Mouse (Mus musculus) duodenum, adult 2 months (tissue): Measurements from ENCODE around the gene Dus1l. TPM values are rescaled to one million over a fixed set of nuclear protein-coding genes. Genes with fewer than 3 reads are reported as not detected.

Source experiments
- polyA plus RNA-seq: library from polyadenylated mRNA; depleted of rRNA; stranded (reverse); fragments of >200 nt; gene quantifications from 2 replicates; pipeline ENCODE4 v1.2.3, GENCODE M21; 2012; ENCODE audit warnings: low replicate concordance; rRNA removed

The Dus1l gene
- polyA plus RNA-seq = 28.7 and 29.8 TPM in 2 replicates

GRCm38 (mm10) chr11:120795756-120796613, at the start of gene Dus1l:
Gene Dus1l, minus strand, starts transcription at chr11:120796403.

GRCm38 (mm10) chr11:120823956-120824786, 28.0 kb upstream of the Dus1l start, which contains the start of gene Fasn:
Gene Fasn, minus strand, starts transcription at chr11:120824547.

GRCm38 (mm10) chr11:120784064-120784791, 12.0 kb downstream of the Dus1l start, which contains the start of the genes Rfng and Gps1:
Gene Rfng, minus strand, starts transcription at chr11:120784207.
Gene Gps1, plus strand, starts transcription at chr11:120784272.

GRCm38 (mm10) chr11:120762672-120763041, 33.5 kb downstream of the Dus1l start, which contains the start of gene Hmga1b:
Gene Hmga1b, plus strand, starts transcription at chr11:120762794.

Other genes with a start within 250 kb of the Dus1l start
- gene Mcrip1, start 246.7 kb downstream of the Dus1l start, polyA plus RNA-seq = 28.4 and 38.6 TPM in 2 replicates
- not detected in 2 replicates for gene Ppp1r27, start 245.3 kb downstream of the Dus1l start, polyA plus RNA-seq
- 428 and 758 TPM in 2 replicates for gene P4hb, start 223.2 kb downstream of the Dus1l start, polyA plus RNA-seq
- gene Arhgdia, start 214.8 kb downstream of the Dus1l start, polyA plus RNA-seq = 773 and 1,267 TPM in 2 replicates
- gene Alyref, start 198.0 kb downstream of the Dus1l start, polyA plus RNA-seq = 10.3 and 18.4 TPM in 2 replicates
- 97.9 and 105 TPM in 2 replicates for gene Anapc11, start 198.0 kb downstream of the Dus1l start, polyA plus RNA-seq
- gene Npb, start 187.9 kb downstream of the Dus1l start, polyA plus RNA-seq = 2.4 and 8.9 TPM in 2 replicates
- gene Pcyt2, start 178.5 kb downstream of the Dus1l start, polyA plus RNA-seq = 661 and 912 TPM in 2 replicates
- 89.3 and 105 TPM in 2 replicates for gene Sirt7, start 171.2 kb downstream of the Dus1l start, polyA plus RNA-seq
- gene Mafg, start 162.8 kb downstream of the Dus1l start, polyA plus RNA-seq = 29.6 and 39.6 TPM in 2 replicates
- gene Pycr1, start 152.6 kb downstream of the Dus1l start, polyA plus RNA-seq = 7.4 and 36.8 TPM in 2 replicates
- gene Myadml2, start 148.2 kb downstream of the Dus1l start, polyA plus RNA-seq = 0.45 and 0.62 TPM in 2 replicates
- gene Notum, start 135.2 kb downstream of the Dus1l start, polyA plus RNA-seq = 0.69 and 4.7 TPM in 2 replicates
- gene Aspscr1, start 123.4 kb downstream of the Dus1l start, polyA plus RNA-seq = 164 and 233 TPM in 2 replicates
- 68.1 and 86.7 TPM in 2 replicates for gene Cenpx, start 82.7 kb downstream of the Dus1l start, polyA plus RNA-seq
- 19.5 and 23.4 TPM in 2 replicates for gene Lrrc45, start 82.5 kb downstream of the Dus1l start, polyA plus RNA-seq
- gene Rac3, start 74.9 kb downstream of the Dus1l start, polyA plus RNA-seq = 7.2 and 8.1 TPM in 2 replicates
- 116 and 156 TPM in 2 replicates for gene Dcxr, start 69.1 kb downstream of the Dus1l start, polyA plus RNA-seq
- gene Cbr2, start 64.3 kb downstream of the Dus1l start, polyA plus RNA-seq = 4.2 and 5.5 TPM in 2 replicates
- gene Hmga1b, start 33.6 kb downstream of the Dus1l start, polyA plus RNA-seq = 1.4 and 3.2 TPM in 2 replicates
- gene Rfng, start 12.2 kb downstream of the Dus1l start, polyA plus RNA-seq = 94.9 and 139 TPM in 2 replicates
- gene Gps1, start 12.1 kb downstream of the Dus1l start, polyA plus RNA-seq = 82.5 and 85.8 TPM in 2 replicates
- 195 and 525 TPM in 2 replicates for gene Fasn, start 28.1 kb upstream of the Dus1l start, polyA plus RNA-seq
- 0.43 and 0.86 TPM in 2 replicates for gene Ccdc57, start 136.5 kb upstream of the Dus1l start, polyA plus RNA-seq
- gene Slc16a3, start 152.1 kb upstream of the Dus1l start, polyA plus RNA-seq = 35.6 and 82.7 TPM in 2 replicates
- gene Csnk1d, start 194.9 kb upstream of the Dus1l start, polyA plus RNA-seq = 33.6 and 40.6 TPM in 2 replicates
- gene Cd7, start 243.0 kb upstream of the Dus1l start, polyA plus RNA-seq = 32.2 and 59.4 TPM in 2 replicates